Mouse (Mus musculus) liver, embryonic 16.5 days (tissue): ENCODE measurements around the gene Adam11. TPM values are rescaled to one million over a fixed set of nuclear protein-coding genes. Genes with fewer than 3 reads are reported as not detected.

ENCODE experiments used
- ATAC-seq: fragments of 200-750 bp; cut with Nextera tagmentation; 2 replicates; pipeline ENCODE4 v1.8.0; 2017; ENCODE audit warnings: low read depth, mild to moderate bottlenecking, moderate number of reproducible peaks, moderate library complexity
- H3K27ac ChIP-seq: fragments of 300-500 bp; sonication (generic); 2 replicates; pipeline ENCODE4 v1.5.1; 2014; ENCODE audit warnings: mild to moderate bottlenecking, low read length
- H3K27me3 ChIP-seq: fragments of 300-500 bp; sonication (generic); 2 replicates; pipeline ENCODE4 v1.6.1; 2014; ENCODE audit warnings: low read depth, low read length, mixed read lengths; ENCODE audit not compliant: control insufficient read depth, insufficient read depth
- H3K36me3 ChIP-seq: fragments of 300-500 bp; sonication (generic); 2 replicates; pipeline ENCODE4 v1.6.1; 2014; ENCODE audit warnings: mild to moderate bottlenecking; ENCODE audit not compliant: control insufficient read depth, insufficient read depth
- H3K4me1 ChIP-seq: fragments of 300-500 bp; sonication (generic); 2 replicates; pipeline ENCODE4 v1.6.1; 2014; ENCODE audit warnings: low read depth, low read length, mixed read lengths; ENCODE audit not compliant: control insufficient read depth
- H3K4me2 ChIP-seq: fragments of 300-500 bp; sonication (generic); 2 replicates; pipeline ENCODE4 v1.6.1; 2014; ENCODE audit warnings: low read depth, low read length, mixed read lengths
- H3K4me3 ChIP-seq: fragments of 300-500 bp; sonication (generic); 2 replicates; pipeline ENCODE4 v1.5.1; 2014; ENCODE audit warnings: low read depth, mild to moderate bottlenecking, low read length
- H3K9ac ChIP-seq: fragments of 300-500 bp; sonication (generic); 2 replicates; pipeline ENCODE4 v1.6.1; 2014; ENCODE audit warnings: low read depth, low read length
- H3K9me3 ChIP-seq: fragments of 300-500 bp; sonication (generic); replicated peaks from 2 replicates; pipeline ENCODE4 v1.6.1; 2016; ENCODE audit warnings: low read length; ENCODE audit not compliant: control insufficient read depth
- WGBS: fragments of 180-500 bp; shearing (Covaris S2); extraction: QIAGEN DNeasy Blood & Tissue Kit; methylation state at CpG from one replicate; pipeline ENCODE4 v1.1.7; 2014; ENCODE audit not compliant: insufficient replicate concordance; 5-methylcytosine and 5-hydroxymethylcytosine counted together
- polyA plus RNA-seq: library from polyadenylated mRNA; unstranded; fragments of >200 nt; fragmentation: Nextera tagmentation; extraction: Ambion mirVana; gene quantifications from 2 replicates; pipeline ENCODE4 v1.2.1, GENCODE M21; 2015

Gene Adam11
- polyA plus RNA-seq, 1 experiment from 2014 or later: 0.35 TPM

GRCm38 (mm10) chr11:102780271-102780985 lies 19.2 kb downstream of the Adam11 start:
- Histone ChIP-seq H3K4me1 (no peaks in the 10 kb centered on the region), H3K4me3 (no peak overlapping the region), H3K27me3 (peaks cover 7% of the 10 kb centered on the region), H3K27ac (no peak overlapping the region), H3K9me3 (no peaks in the 10 kb centered on the region), H3K36me3 (no peaks in the 10 kb centered on the region), H3K4me2 (no peak overlapping the region), H3K9ac (no peak overlapping the region)
- WGBS: 30% methylated on average over 11 of the region's 11 CpGs
- no peak for ATAC-seq

GRCm38 (mm10) chr11:102780986-102781351 lies 19.7 kb downstream of the Adam11 start:
- no peak overlapping the region for H3K4me3 ChIP-seq
- H3K27ac ChIP-seq: no peak overlapping the region
- no peaks in the 10 kb centered on the region for H3K4me1 ChIP-seq
- H3K27me3 ChIP-seq: peaks cover 7% of the 10 kb centered on the region
- no peak for ATAC-seq
- H3K36me3 ChIP-seq: no peaks in the 10 kb centered on the region
- no peak overlapping the region for H3K4me2 ChIP-seq
- WGBS: 51% methylated on average over 10 of the region's 10 CpGs
- H3K9me3 ChIP-seq: no peaks in the 10 kb centered on the region
- no peak overlapping the region for H3K9ac ChIP-seq

- no peaks in the 10 kb centered on the region for H3K9me3 ChIP-seq
- ATAC-seq: no peak
- 56% methylated on average over 4 of the region's 4 CpGs for WGBS
Observed at GRCm38 (mm10) chr11:102781523-102781922, 20.3 kb downstream of the Adam11 start.

GRCm38 (mm10) chr11:102783443-102783842 lies 22.2 kb downstream of the Adam11 start:
- no peak overlapping the region for H3K4me3 ChIP-seq
- ATAC-seq: no peak
- H3K27me3 ChIP-seq: peaks cover 4% of the 10 kb centered on the region; the same call in 1 of the 2 replicates
- H3K36me3 ChIP-seq: no peaks in the 10 kb centered on the region
- H3K9ac ChIP-seq: no peak overlapping the region
- H3K9me3 ChIP-seq: no peaks in the 10 kb centered on the region
- H3K27ac ChIP-seq: no peak overlapping the region
- H3K4me1 ChIP-seq: no peaks in the 10 kb centered on the region
- 51% methylated on average over 7 of the region's 7 CpGs for WGBS
- H3K4me2 ChIP-seq: no peak overlapping the region

More at GRCm38 (mm10) chr11:102781523-102781922, 20.3 kb downstream of the Adam11 start:
- Histone ChIP-seq H3K4me3 (no peak overlapping the region), H3K9ac (no peak overlapping the region), H3K27ac (no peak overlapping the region), H3K4me1 (no peaks in the 10 kb centered on the region), H3K27me3 (peaks cover 7% of the 10 kb centered on the region), H3K36me3 (no peaks in the 10 kb centered on the region), H3K4me2 (no peak overlapping the region)

- H3K4me2 ChIP-seq: no peak overlapping the region
- no peak overlapping the region for H3K4me3 ChIP-seq
- no peaks in the 10 kb centered on the region for H3K4me1 ChIP-seq
- 55% methylated on average over 5 of the region's 5 CpGs for WGBS
- H3K9me3 ChIP-seq: no peaks in the 10 kb centered on the region
- H3K36me3 ChIP-seq: no peaks in the 10 kb centered on the region
- no peak overlapping the region for H3K27ac ChIP-seq
- H3K27me3 ChIP-seq: no peaks in the 10 kb centered on the region
- ATAC-seq: no peak
- no peak overlapping the region for H3K9ac ChIP-seq
Observed at GRCm38 (mm10) chr11:102787688-102788177, 26.5 kb downstream of the Adam11 start.

- no peaks in the 10 kb centered on the region for H3K36me3 ChIP-seq
- H3K9ac ChIP-seq: no peak overlapping the region
- no peak overlapping the region for H3K4me3 ChIP-seq
- H3K27ac ChIP-seq: no peak overlapping the region
- no peak for ATAC-seq
- H3K4me2 ChIP-seq: no peak overlapping the region
- no peaks in the 10 kb centered on the region for H3K27me3 ChIP-seq
- no peaks in the 10 kb centered on the region for H3K4me1 ChIP-seq
- no peaks in the 10 kb centered on the region for H3K9me3 ChIP-seq
- 42% methylated on average over 14 of the region's 14 CpGs for WGBS
Observed at GRCm38 (mm10) chr11:102791682-102792445, 30.6 kb downstream of the Adam11 start.

- H3K9ac ChIP-seq: no peak overlapping the region
- no peak for ATAC-seq
- no peak overlapping the region for H3K27ac ChIP-seq
- no peaks in the 10 kb centered on the region for H3K27me3 ChIP-seq
- no peaks in the 10 kb centered on the region for H3K4me1 ChIP-seq
- 56% methylated on average over 8 of the region's 8 CpGs for WGBS
- H3K36me3 ChIP-seq: no peaks in the 10 kb centered on the region
- H3K9me3 ChIP-seq: no peaks in the 10 kb centered on the region
- no peak overlapping the region for H3K4me3 ChIP-seq
- H3K4me2 ChIP-seq: no peak overlapping the region
Observed at GRCm38 (mm10) chr11:102794157-102794556, 32.9 kb downstream of the Adam11 start.

- Histone ChIP-seq H3K4me1 (no peaks in the 10 kb centered on the region), H3K36me3 (no peaks in the 10 kb centered on the region), H3K4me3 (no peak overlapping the region), H3K9me3 (no peaks in the 10 kb centered on the region), H3K27me3 (no peaks in the 10 kb centered on the region), H3K9ac (no peak overlapping the region), H3K4me2 (no peak overlapping the region), H3K27ac (no peak overlapping the region)
- WGBS: 65% methylated on average over 5 of the region's 5 CpGs
- ATAC-seq: no peak
Observed at GRCm38 (mm10) chr11:102803453-102803852, 42.2 kb downstream of the Adam11 start.

GRCm38 (mm10) chr11:102808246-102808645 lies 47.0 kb downstream of the Adam11 start:
- Histone ChIP-seq H3K9ac (no peak overlapping the region), H3K27me3 (no peaks in the 10 kb centered on the region), H3K36me3 (no peaks in the 10 kb centered on the region), H3K9me3 (no peaks in the 10 kb centered on the region), H3K27ac (no peak overlapping the region), H3K4me2 (no peak overlapping the region), H3K4me1 (no peaks in the 10 kb centered on the region), H3K4me3 (no peak overlapping the region)
- 32% methylated on average over 5 of the region's 5 CpGs for WGBS
- ATAC-seq: no peak
